Mouse (Mus musculus) urinary bladder, postnatal 25 days (tissue): Measurements from ENCODE around the gene Spout1.

ENCODE experiments used
- DNase-seq: peaks from one replicate; pipeline ENCODE4 v3.0.0; 2022; ENCODE audit warnings: low spot score

The Spout1 gene

GRCm38 (mm10) chr2:30130156-30130555 lies 48.1 kb downstream of the Spout1 start:
- DNase-seq: no peak

GRCm38 (mm10) chr2:30128789-30129188 lies 49.5 kb downstream of the Spout1 start:
- DNase-seq: no peak

- DNase-seq: peak; percentile 95
Measured at GRCm38 (mm10) chr2:30124472-30125274, 53.6 kb downstream of the Spout1 start, which contains the start of gene Zer1. TSS of gene Zer1 (minus strand) at chr2:30124585.

DNA sequence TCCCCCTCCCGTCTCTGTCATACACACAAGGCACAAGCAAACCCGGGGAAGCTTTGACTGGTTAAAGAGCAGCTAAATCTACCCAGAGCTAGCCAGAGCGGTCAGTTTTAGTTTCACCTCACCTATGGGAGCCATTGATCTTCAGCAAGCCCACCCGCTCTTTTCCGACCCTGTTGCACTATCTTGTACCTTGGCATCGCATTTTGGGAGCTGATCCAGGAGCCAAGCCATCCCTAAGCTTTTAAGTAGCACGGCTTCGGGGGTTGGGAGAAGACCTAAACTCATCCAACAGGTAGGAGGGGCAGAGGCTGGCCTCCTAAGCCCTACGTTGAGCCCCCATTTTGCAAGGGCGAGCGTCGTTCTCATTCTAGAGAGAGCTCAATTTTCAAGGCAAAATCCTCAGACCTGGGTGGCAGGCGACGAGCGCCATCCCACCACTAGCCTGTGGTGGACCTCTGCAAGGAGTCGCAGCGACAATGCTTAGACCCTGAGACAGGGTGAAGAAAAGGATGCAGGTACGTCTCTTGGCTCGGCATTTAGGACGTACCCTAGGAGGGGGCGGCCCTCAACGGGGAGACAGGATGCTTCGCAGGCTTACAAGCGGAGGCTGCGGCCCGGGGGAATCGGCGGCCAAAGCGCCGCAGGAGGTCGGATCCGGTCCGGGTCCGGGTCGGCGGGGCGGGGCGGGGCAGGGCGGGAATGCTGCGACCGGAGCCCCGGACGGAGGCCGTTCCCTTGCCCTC lies 54.4 kb downstream of the Spout1 start:
- no peak for DNase-seq
